Mouse (Mus musculus): Measurements from ENCODE around the gene Myl6b. TPM values are rescaled to one million over a fixed set of nuclear protein-coding genes. Genes with fewer than 3 reads are reported as not detected.

The Myl6b gene
- polyA plus RNA-seq, 1 experiment, result 36.4 TPM

GRCm38 (mm10) chr10:128535624-128536265 lies 37.3 kb upstream of the Myl6b start:
- TF ChIP-seq CTCF (IDR thresholded peaks at IDR 0.05; ENCODE audit: borderline replicate concordance, extremely low read depth, insufficient read depth, insufficient read length) (no peak), POLR2A (IDR thresholded peaks at IDR 0.05; ENCODE audit: borderline replicate concordance, extremely low read depth, insufficient read depth, insufficient read length, poor library complexity, severe bottlenecking) (no peak)
- DNase-seq (ENCODE audit: low read depth), result no peak

GRCm38 (mm10) chr10:128535206-128535605 lies 36.7 kb upstream of the Myl6b start:
- no peak for TF ChIP-seq POLR2A (IDR thresholded peaks at IDR 0.05; ENCODE audit: borderline replicate concordance, extremely low read depth, insufficient read depth, insufficient read length, poor library complexity, severe bottlenecking)
- no peak for TF ChIP-seq CTCF (IDR thresholded peaks at IDR 0.05; ENCODE audit: borderline replicate concordance, extremely low read depth, insufficient read depth, insufficient read length)
- no peak for DNase-seq (ENCODE audit: low read depth)

GRCm38 (mm10) chr10:128526366-128527356 lies 28.2 kb upstream of the Myl6b start:
- no peak for TF ChIP-seq POLR2A (IDR thresholded peaks at IDR 0.05; ENCODE audit: borderline replicate concordance, extremely low read depth, insufficient read depth, insufficient read length, poor library complexity, severe bottlenecking)
- TF ChIP-seq CTCF (IDR thresholded peaks at IDR 0.05; ENCODE audit: borderline replicate concordance, extremely low read depth, insufficient read depth, insufficient read length), result no peak
- no peak for DNase-seq (ENCODE audit: low read depth)

- peak; percentile 98 for DNase-seq (ENCODE audit: low read depth)
- TF ChIP-seq POLR2A (IDR thresholded peaks at IDR 0.05; ENCODE audit: borderline replicate concordance, extremely low read depth, insufficient read depth, insufficient read length, poor library complexity, severe bottlenecking) (0 out of 2 replicates have a peak, but pooled peaks have one; percentile 33), CTCF (IDR thresholded peaks at IDR 0.05; ENCODE audit: borderline replicate concordance, extremely low read depth, insufficient read depth, insufficient read length) (peak; percentile 18; the same call in 1 of the 2 replicates)
Measured at GRCm38 (mm10) chr10:128525671-128526308, 27.3 kb upstream of the Myl6b start, which contains the start of gene Esyt1. Gene Esyt1, minus strand, starts transcription at chr10:128525871.

GRCm38 (mm10) chr10:128524732-128525662 lies 26.5 kb upstream of the Myl6b start:
- no peak for TF ChIP-seq POLR2A (IDR thresholded peaks at IDR 0.05; ENCODE audit: borderline replicate concordance, extremely low read depth, insufficient read depth, insufficient read length, poor library complexity, severe bottlenecking)
- TF ChIP-seq CTCF (IDR thresholded peaks at IDR 0.05; ENCODE audit: borderline replicate concordance, extremely low read depth, insufficient read depth, insufficient read length), result no peak
- DNase-seq (ENCODE audit: low read depth), result peak; percentile 71

GRCm38 (mm10) chr10:128524111-128524731 lies 25.7 kb upstream of the Myl6b start:
- no peak for TF ChIP-seq CTCF (IDR thresholded peaks at IDR 0.05; ENCODE audit: borderline replicate concordance, extremely low read depth, insufficient read depth, insufficient read length)
- no peak for TF ChIP-seq POLR2A (IDR thresholded peaks at IDR 0.05; ENCODE audit: borderline replicate concordance, extremely low read depth, insufficient read depth, insufficient read length, poor library complexity, severe bottlenecking)
- peak; percentile 5 for DNase-seq (ENCODE audit: low read depth)

GRCm38 (mm10) chr10:128522351-128522750 lies 23.9 kb upstream of the Myl6b start:
- no peak for DNase-seq (ENCODE audit: low read depth)
- TF ChIP-seq POLR2A (IDR thresholded peaks at IDR 0.05; ENCODE audit: borderline replicate concordance, extremely low read depth, insufficient read depth, insufficient read length, poor library complexity, severe bottlenecking) (no peak), CTCF (IDR thresholded peaks at IDR 0.05; ENCODE audit: borderline replicate concordance, extremely low read depth, insufficient read depth, insufficient read length) (no peak)

GRCm38 (mm10) chr10:128520591-128520990 lies 22.1 kb upstream of the Myl6b start:
- no peak for DNase-seq (ENCODE audit: low read depth)
- no peak for TF ChIP-seq POLR2A (IDR thresholded peaks at IDR 0.05; ENCODE audit: borderline replicate concordance, extremely low read depth, insufficient read depth, insufficient read length, poor library complexity, severe bottlenecking)
- TF ChIP-seq CTCF (IDR thresholded peaks at IDR 0.05; ENCODE audit: borderline replicate concordance, extremely low read depth, insufficient read depth, insufficient read length), result no peak

- peak; percentile 34 for DNase-seq (ENCODE audit: low read depth)
- no peak for TF ChIP-seq POLR2A (IDR thresholded peaks at IDR 0.05; ENCODE audit: borderline replicate concordance, extremely low read depth, insufficient read depth, insufficient read length, poor library complexity, severe bottlenecking)
- TF ChIP-seq CTCF (IDR thresholded peaks at IDR 0.05; ENCODE audit: borderline replicate concordance, extremely low read depth, insufficient read depth, insufficient read length), result peak; percentile 50; the same call in 1 of the 2 replicates
Measured at GRCm38 (mm10) chr10:128518833-128519232, 20.3 kb upstream of the Myl6b start.

- no peak for DNase-seq (ENCODE audit: low read depth)
- TF ChIP-seq CTCF (IDR thresholded peaks at IDR 0.05; ENCODE audit: borderline replicate concordance, extremely low read depth, insufficient read depth, insufficient read length) (no peak), POLR2A (IDR thresholded peaks at IDR 0.05; ENCODE audit: borderline replicate concordance, extremely low read depth, insufficient read depth, insufficient read length, poor library complexity, severe bottlenecking) (no peak)
Measured at GRCm38 (mm10) chr10:128516677-128517076, 18.2 kb upstream of the Myl6b start.
